Mouse (Mus musculus): ENCODE measurements around the gene Rad17. TPM values are rescaled to one million over a fixed set of nuclear protein-coding genes. Genes with fewer than 3 reads are reported as not detected.

Gene Rad17
- total and polyA plus RNA-seq, 2 experiments from 2014 or later, result 13.5 to 14.0 TPM

DNA sequence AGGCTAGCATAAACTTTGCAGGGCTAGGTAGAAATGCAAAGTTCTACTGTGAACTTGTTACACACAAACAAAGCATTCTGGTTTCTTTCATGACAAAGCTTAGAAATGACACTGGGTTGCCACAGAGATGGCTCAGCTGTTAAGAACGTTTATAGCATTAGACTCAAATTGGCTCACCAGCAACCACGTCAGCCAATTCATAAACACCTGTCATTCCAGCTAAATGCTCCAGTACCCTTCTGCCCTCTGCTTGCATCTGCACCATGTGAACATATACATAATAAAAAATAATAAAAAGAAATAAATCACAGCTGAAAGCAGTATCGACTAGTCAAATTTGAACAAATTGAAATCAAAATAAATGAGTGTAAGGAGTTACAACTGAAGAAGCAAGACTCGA, 28.6 kb downstream of the Rad17 start:
- TF ChIP-seq CTCF (IDR thresholded peaks at IDR 0.05), result no peak
- ATAC-seq (ENCODE audit: low FRiP score) (no peak), DNase-seq (ENCODE audit: low spot score) (no peak)
- WGBS, result 92% methylated on average over 4 of the region's 4 CpGs
- H3K4me3 ChIP-seq (ENCODE audit: low read depth, low read length), result no peak overlapping the region
- no peak overlapping the region for H3K27ac ChIP-seq (ENCODE audit: low read depth, low read length)
- H3K4me2 ChIP-seq (ENCODE audit: low read depth, low read length, poor library complexity, severe bottlenecking), result no peak overlapping the region
- H3K27me3 ChIP-seq (ENCODE audit: insufficient read depth, low read length), result peaks cover 4% of the 10 kb centered on the region; the same call in 1 of the 2 replicates
- no peaks in the 10 kb centered on the region for H3K9me3 ChIP-seq (ENCODE audit: low read length)
- H3K9ac ChIP-seq (replicated peaks; ENCODE audit: low read length, poor library complexity, severe bottlenecking), result no peak overlapping the region
- H3K4me1 ChIP-seq (ENCODE audit: insufficient read depth, low read length), result no peaks in the 10 kb centered on the region
- H3K36me3 ChIP-seq (ENCODE audit: insufficient read depth, low read length), result peaks cover 43% of the 10 kb centered on the region; the same call in 1 of the 2 replicates

DNA sequence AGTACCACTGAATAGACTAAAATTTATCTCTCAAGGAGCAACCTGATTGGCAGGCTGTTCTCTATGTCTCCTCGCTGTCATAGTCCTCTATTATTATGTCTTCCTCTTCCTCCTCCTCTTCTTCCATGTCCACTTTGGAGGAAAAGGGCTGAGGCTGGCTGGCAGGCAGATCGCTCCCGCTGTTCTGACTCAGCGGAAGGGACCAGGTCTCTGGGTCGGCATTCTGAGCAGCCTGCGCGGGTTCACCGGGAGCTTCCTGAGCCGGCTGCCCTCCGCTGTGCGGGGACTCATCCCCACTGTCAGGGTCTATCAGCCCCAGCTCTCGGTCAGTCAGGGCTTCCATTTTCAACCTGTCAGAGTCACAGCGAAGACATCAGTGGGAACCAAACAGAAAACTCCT, 33.3 kb downstream of the Rad17 start:
- DNase-seq (ENCODE audit: low spot score), result no peak
- no peak for ATAC-seq (ENCODE audit: low FRiP score)
- H3K27ac ChIP-seq (ENCODE audit: low read depth, low read length), result no peak overlapping the region
- H3K36me3 ChIP-seq (ENCODE audit: insufficient read depth, low read length), result peaks cover 26% of the 10 kb centered on the region; the same call in 1 of the 2 replicates
- peaks cover 4% of the 10 kb centered on the region; the same call in 1 of the 2 replicates for H3K27me3 ChIP-seq (ENCODE audit: insufficient read depth, low read length)
- WGBS, result 79% methylated on average over 13 of the region's 13 CpGs
- H3K4me2 ChIP-seq (ENCODE audit: low read depth, low read length, poor library complexity, severe bottlenecking), result no peak overlapping the region
- H3K9ac ChIP-seq (replicated peaks; ENCODE audit: low read length, poor library complexity, severe bottlenecking), result no peak overlapping the region
- H3K4me3 ChIP-seq (ENCODE audit: low read depth, low read length), result no peak overlapping the region
- no peak for TF ChIP-seq CTCF (IDR thresholded peaks at IDR 0.05)
- no peaks in the 10 kb centered on the region for H3K9me3 ChIP-seq (ENCODE audit: low read length)
- no peaks in the 10 kb centered on the region for H3K4me1 ChIP-seq (ENCODE audit: insufficient read depth, low read length)

DNA sequence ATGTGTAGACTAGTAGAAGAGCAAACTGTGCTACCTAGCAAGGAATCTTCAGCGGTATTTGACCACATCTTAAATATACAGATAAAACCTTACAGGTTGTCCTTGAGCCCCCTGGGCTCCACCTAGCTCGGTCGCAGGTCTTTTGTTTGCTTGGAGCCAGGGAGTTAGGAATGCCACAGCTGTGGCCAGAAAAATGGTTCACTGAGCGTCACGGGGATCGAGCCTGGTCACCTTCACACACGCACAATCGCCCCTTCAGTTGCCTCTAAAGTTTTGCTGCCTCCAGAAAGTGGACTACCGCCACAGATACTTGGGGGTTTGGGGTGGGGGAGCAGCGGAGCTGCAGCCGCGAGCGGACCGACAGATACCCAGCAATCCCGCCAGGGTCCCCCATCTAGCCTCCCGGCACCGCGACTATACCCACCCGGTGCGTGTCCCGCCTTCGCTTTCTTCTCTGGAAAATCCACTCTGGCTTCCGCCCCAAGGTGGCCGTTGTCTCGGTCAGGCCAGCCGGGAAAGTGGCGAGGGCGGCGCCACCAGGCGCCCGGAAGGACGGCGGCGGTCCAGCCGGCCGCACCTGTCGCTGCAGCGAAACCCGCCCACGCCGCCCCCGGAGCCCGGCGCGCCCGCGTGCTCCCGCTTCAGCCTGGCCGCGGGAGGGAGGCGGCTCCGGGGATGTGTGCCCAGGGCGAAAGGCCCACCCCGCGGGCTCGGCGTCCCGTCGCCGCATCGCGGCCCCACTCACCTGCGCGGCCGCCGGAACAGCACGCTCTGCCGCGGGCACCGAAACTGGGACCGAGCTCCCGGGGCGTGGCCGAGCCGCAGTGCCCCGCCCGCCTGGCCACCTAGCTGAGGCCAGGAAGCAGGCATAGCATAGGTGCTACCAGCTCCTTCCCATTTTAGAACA, 34.4 kb downstream of the Rad17 start, which contains the start of gene Marveld2:
Gene Marveld2, minus strand, starts transcription at position 791 of the 907 bp plus-strand sequence.
- peak; percentile 5 for DNase-seq (ENCODE audit: low spot score)
- no peaks in the 10 kb centered on the region for H3K9me3 ChIP-seq (ENCODE audit: low read length)
- peak within 1 kb of the TSS; percentile 56 for H3K9ac ChIP-seq (replicated peaks; ENCODE audit: low read length, poor library complexity, severe bottlenecking)
- H3K4me3 ChIP-seq (ENCODE audit: low read depth, low read length), result peak within 1 kb of the TSS; percentile 50
- H3K27me3 ChIP-seq (ENCODE audit: insufficient read depth, low read length), result peaks cover 4% of the 10 kb centered on the region; the same call in 1 of the 2 replicates
- H3K36me3 ChIP-seq (ENCODE audit: insufficient read depth, low read length), result peaks cover 23% of the 10 kb centered on the region; the same call in 1 of the 2 replicates
- 5% methylated on average over 74 of the region's 77 CpGs for WGBS
- TF ChIP-seq CTCF (IDR thresholded peaks at IDR 0.05), result no peak
- peak within 1 kb of the TSS; percentile 75 for H3K4me2 ChIP-seq (ENCODE audit: low read depth, low read length, poor library complexity, severe bottlenecking)
- H3K27ac ChIP-seq (ENCODE audit: low read depth, low read length), result no peak within 1 kb of the TSS
- 0 out of 2 replicates have a peak, but pooled peaks have one; percentile 47 for ATAC-seq (ENCODE audit: low FRiP score)
- H3K4me1 ChIP-seq (ENCODE audit: insufficient read depth, low read length), result no peaks in the 10 kb centered on the region

DNA sequence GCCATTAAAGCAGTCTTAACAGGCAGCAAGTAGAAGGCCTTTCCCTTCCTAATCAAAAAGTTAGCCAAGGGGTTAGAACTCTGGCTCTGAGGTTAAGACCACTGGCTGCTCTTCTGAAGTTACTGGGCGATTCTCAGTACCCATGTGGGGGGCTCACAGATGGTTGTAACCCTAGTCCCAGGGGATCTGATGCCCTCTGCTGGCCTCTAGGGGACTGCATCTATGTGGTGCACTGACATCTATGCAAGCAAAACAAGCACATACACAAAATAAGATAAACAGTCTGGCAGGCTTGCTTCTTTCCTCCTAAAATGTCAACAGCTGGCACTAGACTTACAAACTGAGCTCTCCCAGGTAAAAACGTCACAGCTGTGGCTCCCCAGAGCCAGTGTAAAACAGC, 37.9 kb downstream of the Rad17 start:
- WGBS, result 69% methylated on average over 2 of the region's 2 CpGs
- TF ChIP-seq CTCF (IDR thresholded peaks at IDR 0.05), result peak; percentile 27; the same call in 1 of the 2 replicates

DNA sequence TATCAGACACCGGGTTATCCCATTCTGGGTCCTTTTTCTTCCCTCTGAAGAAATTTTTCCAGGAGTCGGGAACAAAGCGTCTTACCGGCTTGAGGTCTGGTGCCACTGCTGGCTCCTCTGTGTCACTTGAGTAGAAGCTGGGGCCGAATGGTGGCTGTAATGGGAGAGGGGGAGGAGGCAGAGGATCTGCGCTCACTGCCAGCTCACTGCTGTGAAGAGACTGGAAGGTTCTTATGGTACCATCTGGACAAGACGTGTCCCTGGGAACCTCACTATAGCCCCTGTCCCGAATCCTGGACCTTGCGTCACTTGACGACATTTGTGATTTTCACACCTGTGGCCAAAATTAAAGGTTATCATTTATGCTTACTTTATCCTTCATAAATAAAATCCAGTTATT, 38.6 kb downstream of the Rad17 start:
- ATAC-seq (ENCODE audit: low FRiP score), result no peak
- no peak for TF ChIP-seq CTCF (IDR thresholded peaks at IDR 0.05)
- DNase-seq (ENCODE audit: low spot score), result no peak
- Histone ChIP-seq H3K4me1 (ENCODE audit: insufficient read depth, low read length) (no peaks in the 10 kb centered on the region), H3K27ac (ENCODE audit: low read depth, low read length) (no peak overlapping the region), H3K9me3 (ENCODE audit: low read length) (no peaks in the 10 kb centered on the region), H3K27me3 (ENCODE audit: insufficient read depth, low read length) (no peaks in the 10 kb centered on the region), H3K4me3 (ENCODE audit: low read depth, low read length) (no peak overlapping the region), H3K9ac (replicated peaks; ENCODE audit: low read length, poor library complexity, severe bottlenecking) (no peak overlapping the region), H3K36me3 (ENCODE audit: insufficient read depth, low read length) (0 out of 2 replicates have a peak, but pooled peaks cover 8% of the 10 kb centered on the region), H3K4me2 (ENCODE audit: low read depth, low read length, poor library complexity, severe bottlenecking) (no peak overlapping the region)
- WGBS, result 95% methylated on average over 10 of the region's 10 CpGs

More for the DNA sequence above, 37.9 kb downstream of the Rad17 start:
- no peak overlapping the region for H3K27ac ChIP-seq (ENCODE audit: low read depth, low read length)
- no peak overlapping the region for H3K9ac ChIP-seq (replicated peaks; ENCODE audit: low read length, poor library complexity, severe bottlenecking)
- DNase-seq (ENCODE audit: low spot score), result no peak
- H3K9me3 ChIP-seq (ENCODE audit: low read length), result no peaks in the 10 kb centered on the region
- H3K4me1 ChIP-seq (ENCODE audit: insufficient read depth, low read length), result no peaks in the 10 kb centered on the region
- no peak overlapping the region for H3K4me2 ChIP-seq (ENCODE audit: low read depth, low read length, poor library complexity, severe bottlenecking)
- 0 out of 2 replicates have a peak, but pooled peaks cover 13% of the 10 kb centered on the region for H3K36me3 ChIP-seq (ENCODE audit: insufficient read depth, low read length)
- H3K27me3 ChIP-seq (ENCODE audit: insufficient read depth, low read length), result peaks cover 4% of the 10 kb centered on the region; the same call in 1 of the 2 replicates
- H3K4me3 ChIP-seq (ENCODE audit: low read depth, low read length), result no peak overlapping the region
- no peak for ATAC-seq (ENCODE audit: low FRiP score)

DNA sequence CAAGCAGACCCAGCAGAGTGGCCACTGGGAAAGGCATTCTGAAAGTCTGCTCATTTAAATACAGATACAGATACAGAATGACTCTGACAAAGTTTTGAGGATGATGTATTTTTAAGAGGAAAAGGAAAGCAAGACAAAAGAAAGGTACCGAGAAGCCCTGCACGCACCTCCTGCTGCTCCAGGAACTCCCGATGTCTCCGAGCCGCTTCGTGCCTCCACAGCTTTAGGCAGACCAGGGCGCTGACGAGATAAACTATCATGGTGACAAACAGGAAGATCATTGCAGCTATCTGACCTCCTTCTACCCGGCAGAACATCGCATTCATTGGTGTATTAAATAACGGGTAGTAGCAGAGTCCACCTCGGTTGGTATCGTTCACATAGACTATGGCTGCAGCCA, 39.6 kb downstream of the Rad17 start:
- no peak overlapping the region for H3K4me2 ChIP-seq (ENCODE audit: low read depth, low read length, poor library complexity, severe bottlenecking)
- no peak for ATAC-seq (ENCODE audit: low FRiP score)

More for the DNA sequence above, 39.6 kb downstream of the Rad17 start:
- TF ChIP-seq CTCF (IDR thresholded peaks at IDR 0.05), result no peak
- H3K9me3 ChIP-seq (ENCODE audit: low read length), result no peaks in the 10 kb centered on the region
- no peak overlapping the region for H3K27ac ChIP-seq (ENCODE audit: low read depth, low read length)
- WGBS, result 94% methylated on average over 13 of the region's 13 CpGs
- H3K4me3 ChIP-seq (ENCODE audit: low read depth, low read length), result no peak overlapping the region
- DNase-seq (ENCODE audit: low spot score), result no peak
- H3K4me1 ChIP-seq (ENCODE audit: insufficient read depth, low read length), result no peaks in the 10 kb centered on the region
- H3K27me3 ChIP-seq (ENCODE audit: insufficient read depth, low read length), result no peaks in the 10 kb centered on the region
- 0 out of 2 replicates have a peak, but pooled peaks cover 8% of the 10 kb centered on the region for H3K36me3 ChIP-seq (ENCODE audit: insufficient read depth, low read length)
- no peak overlapping the region for H3K9ac ChIP-seq (replicated peaks; ENCODE audit: low read length, poor library complexity, severe bottlenecking)
